In genomic region chr11:65806321-65806904, GRCm38 (mm10) we compare ENCODE assay signal across 8 mouse cellular contexts. TPM values are rescaled to one million over a fixed set of nuclear protein-coding genes. Genes with fewer than 3 reads are reported as not detected.
DNase-seq lines count a peak whose midpoint lies in the region; ATAC-seq and TF ChIP-seq lines count a peak whose summit lies in the region.

No protein-coding gene starts in this region.

- TF ChIP-seq CTCF in forebrain, postnatal 0 days (IDR thresholded peaks at IDR 0.05; ENCODE audit: low read depth): no peak

- no peaks in the 10 kb centered on the region for H3K27me3 ChIP-seq in forebrain, postnatal 0 days (ENCODE audit: insufficient read depth, low read length)
- no peaks in the 10 kb centered on the region for H3K27me3 ChIP-seq in intestine, embryonic 14.5 days (replicated peaks; ENCODE audit: control insufficient read depth, insufficient read depth, low read length)
- H3K27me3 ChIP-seq in lung, embryonic 15.5 days: no peaks in the 10 kb centered on the region

- peak; percentile 15 for DNase-seq in ovary, postnatal 10 days (ENCODE audit: low spot score)
- DNase-seq in ovary, postnatal 14 days (ENCODE audit: low spot score): no peak
- DNase-seq in adrenal gland, postnatal 36 days: peak; percentile 64 to 68
- DNase-seq in forebrain, postnatal 0 days: no peak
- no peak for DNase-seq in intestine, embryonic 14.5 days (ENCODE audit: low spot score)
- no peak for DNase-seq in layer of hippocampus, adult 9-10 months (ENCODE audit: low spot score)

- H3K36me3 ChIP-seq in forebrain, postnatal 0 days (ENCODE audit: insufficient read depth): no peaks in the 10 kb centered on the region
- no peaks in the 10 kb centered on the region for H3K36me3 ChIP-seq in intestine, embryonic 14.5 days (ENCODE audit: control insufficient read depth, insufficient read depth, low read length)
- no peaks in the 10 kb centered on the region for H3K36me3 ChIP-seq in lung, embryonic 15.5 days

- H3K4me3 ChIP-seq in forebrain, postnatal 0 days (ENCODE audit: low read depth, low read length): peak overlapping the region; percentile 72
- peak overlapping the region; percentile 69 for H3K4me3 ChIP-seq in intestine, embryonic 14.5 days (ENCODE audit: low read depth, low read length)
- H3K4me3 ChIP-seq in lung, embryonic 15.5 days: peak overlapping the region; percentile 85

- peak overlapping the region; percentile 62 for H3K4me2 ChIP-seq in forebrain, postnatal 0 days (ENCODE audit: low read depth)
- peak overlapping the region; percentile 92 for H3K4me2 ChIP-seq in intestine, embryonic 14.5 days (ENCODE audit: low read length)
- peak overlapping the region; percentile 90 for H3K4me2 ChIP-seq in lung, embryonic 15.5 days

- WGBS in forebrain, postnatal 0 days: 1% methylated on average over 20 of the region's 20 CpGs
- WGBS in intestine, embryonic 14.5 days: 2% methylated on average over 20 of the region's 20 CpGs
- WGBS in lung, embryonic 15.5 days: 1% methylated on average over 20 of the region's 20 CpGs

- H3K9me3 ChIP-seq in forebrain, postnatal 0 days (ENCODE audit: low read length): no peaks in the 10 kb centered on the region
- no peaks in the 10 kb centered on the region for H3K9me3 ChIP-seq in intestine, embryonic 14.5 days (ENCODE audit: control insufficient read depth, low read length)
- H3K9me3 ChIP-seq in lung, embryonic 15.5 days: no peaks in the 10 kb centered on the region

- peaks cover 5% of the 10 kb centered on the region; the same call in 1 of the 2 replicates for H3K4me1 ChIP-seq in forebrain, postnatal 0 days (ENCODE audit: insufficient read depth)
- H3K4me1 ChIP-seq in intestine, embryonic 14.5 days (replicated peaks; ENCODE audit: control insufficient read depth, insufficient read depth, low read length): peaks cover 7% of the 10 kb centered on the region
- H3K4me1 ChIP-seq in lung, embryonic 15.5 days: peaks cover 7% of the 10 kb centered on the region

- H3K27ac ChIP-seq in forebrain, postnatal 0 days (ENCODE audit: low read depth, low read length): no peak overlapping the region
- peak overlapping the region; percentile 88 for H3K27ac ChIP-seq in intestine, embryonic 14.5 days (ENCODE audit: low read depth)
- peak overlapping the region; percentile 60 for H3K27ac ChIP-seq in lung, embryonic 15.5 days

- peak overlapping the region; percentile 76 for H3K9ac ChIP-seq in forebrain, postnatal 0 days
- H3K9ac ChIP-seq in intestine, embryonic 14.5 days (ENCODE audit: low read length): peak overlapping the region; percentile 71
- peak overlapping the region; percentile 79 for H3K9ac ChIP-seq in lung, embryonic 15.5 days

- ATAC-seq in forebrain, postnatal 0 days: peak; percentile 38; the same call in 1 of the 2 replicates
- peak; percentile 47 for ATAC-seq in intestine, embryonic 14.5 days (replicated peaks; ENCODE audit: low FRiP score, low TSS enrichment, low read depth)
- ATAC-seq in lung, embryonic 15.5 days (ENCODE audit: borderline replicate concordance, extremely low read depth, low FRiP score, low TSS enrichment): peak; percentile 40
- peak; percentile 84 for ATAC-seq in neutrophil, adult 5-6 weeks (ENCODE audit: extremely low read depth, insufficient number of reproducible peaks, low FRiP score, poor library complexity, severe bottlenecking)

RNA-seq across cellular contexts. Expression of gene Zkscan6, which starts 0.6 kb away (rescaled TPM):
- total RNA-seq in adrenal gland, postnatal 36 days (2021): 10 to 100 TPM; 14.4 to 17.0 TPM
- 17.2 and 18.3 TPM in 2 replicates for total RNA-seq in forebrain, postnatal 0 days (2014; rRNA removed)
- 13.6 and 13.9 TPM in 2 replicates for polyA plus RNA-seq in forebrain, postnatal 0 days (2015; fragmentation: Nextera tagmentation; extraction: Ambion mirVana)
- polyA plus RNA-seq in intestine, embryonic 14.5 days (2014; fragmentation: Nextera tagmentation; extraction: Ambion mirVana): 14.0 and 15.1 TPM in 2 replicates
- polyA plus RNA-seq in lung, embryonic 15.5 days (2015; fragmentation: Nextera tagmentation; extraction: Ambion mirVana): 15.5 and 15.8 TPM in 2 replicates
- total RNA-seq in neutrophil, adult 5-6 weeks (2017): 36.5 and 36.7 TPM in 2 replicates

RNA-seq across cellular contexts. Expression of gene Map2k4, which starts 18.3 kb away (rescaled TPM):
- total RNA-seq in adrenal gland, postnatal 36 days (2021): 10 to 100 TPM; 44.8 to 50.4 TPM
- total RNA-seq in forebrain, postnatal 0 days (2014; rRNA removed): 153 and 157 TPM in 2 replicates
- polyA plus RNA-seq in forebrain, postnatal 0 days (2015; fragmentation: Nextera tagmentation; extraction: Ambion mirVana): 83.5 and 111 TPM in 2 replicates
- 68.9 and 71.2 TPM in 2 replicates for polyA plus RNA-seq in intestine, embryonic 14.5 days (2014; fragmentation: Nextera tagmentation; extraction: Ambion mirVana)
- 59.4 and 61.0 TPM in 2 replicates for polyA plus RNA-seq in lung, embryonic 15.5 days (2015; fragmentation: Nextera tagmentation; extraction: Ambion mirVana)
- total RNA-seq in neutrophil, adult 5-6 weeks (2017): 53.2 and 58.4 TPM in 2 replicates

Comparison
In these comparisons a context has a peak if more than half of its experiments do, and no peak if none do; other contexts are left out.
1. DNase-seq: peak in ovary, postnatal 10 days (single experiment) and adrenal gland, postnatal 36 days (2 of 2); none in ovary, postnatal 14 days (single experiment), forebrain, postnatal 0 days (single experiment), intestine, embryonic 14.5 days (single experiment) and layer of hippocampus, adult 9-10 months (single experiment).
2. Peak in every context shown above with its lines, with median percentiles within 50 percentile points of each other: ATAC-seq, H3K4me2 ChIP-seq, H3K4me3 ChIP-seq and H3K9ac ChIP-seq.